Mouse (Mus musculus): ENCODE data around the gene Pex14. TPM values are rescaled to one million over a fixed set of nuclear protein-coding genes. Genes with fewer than 3 reads are reported as not detected.

The Pex14 gene
- polyA plus RNA-seq, 1 experiment from 2014 or later: 43.7 TPM

GRCm38 (mm10) chr4:148945476-148945881 is 154.2 kb downstream of the Pex14 start:
- no peak for ATAC-seq (ENCODE audit: insufficient read depth)
- DNase-seq: peak; percentile 50
- Histone ChIP-seq H3K36me3 (ENCODE audit: insufficient read depth) (no peaks in the 10 kb centered on the region), H3K27me3 (ENCODE audit: insufficient read depth, low read length) (peaks cover 4% of the 10 kb centered on the region; the same call in 1 of the 2 replicates), H3K4me3 (ENCODE audit: low read depth, low read length) (no peak overlapping the region), H3K4me2 (no peak overlapping the region), H3K9ac (no peak overlapping the region), H3K27ac (ENCODE audit: low read depth) (no peak overlapping the region), H3K9me3 (ENCODE audit: low read depth, low read length) (no peaks in the 10 kb centered on the region), H3K4me1 (ENCODE audit: insufficient read depth) (peaks cover 14% of the 10 kb centered on the region)
- TF ChIP-seq CTCF (IDR thresholded peaks at IDR 0.05; ENCODE audit: low read depth): no peak
- 54% methylated on average over 4 of the region's 4 CpGs for WGBS

GRCm38 (mm10) chr4:148943099-148943498 is 156.6 kb downstream of the Pex14 start:
- Histone ChIP-seq H3K27ac (ENCODE audit: low read depth) (no peak overlapping the region), H3K9ac (no peak overlapping the region), H3K4me2 (no peak overlapping the region), H3K4me1 (ENCODE audit: insufficient read depth) (peaks cover 14% of the 10 kb centered on the region), H3K4me3 (ENCODE audit: low read depth, low read length) (no peak overlapping the region), H3K27me3 (ENCODE audit: insufficient read depth, low read length) (no peaks in the 10 kb centered on the region), H3K9me3 (ENCODE audit: low read depth, low read length) (no peaks in the 10 kb centered on the region), H3K36me3 (ENCODE audit: insufficient read depth) (0 out of 2 replicates have a peak, but pooled peaks cover 5% of the 10 kb centered on the region)
- no peak for TF ChIP-seq CTCF (IDR thresholded peaks at IDR 0.05; ENCODE audit: low read depth)
- WGBS: 22% methylated on average over 5 of the region's 5 CpGs
- DNase-seq (no peak), ATAC-seq (ENCODE audit: insufficient read depth) (no peak)

- H3K4me3 ChIP-seq (ENCODE audit: low read depth, low read length): no peak overlapping the region
- TF ChIP-seq CTCF (IDR thresholded peaks at IDR 0.05; ENCODE audit: low read depth): no peak
- H3K9me3 ChIP-seq (ENCODE audit: low read depth, low read length): no peaks in the 10 kb centered on the region
- WGBS: 45% methylated on average over 11 of the region's 11 CpGs
- ATAC-seq (ENCODE audit: insufficient read depth) (no peak), DNase-seq (no peak)
- no peak overlapping the region; the same call in 1 of the 2 replicates for H3K9ac ChIP-seq
- peak overlapping the region; percentile 54 for H3K4me2 ChIP-seq
- 0 out of 2 replicates have a peak, but pooled peaks cover 5% of the 10 kb centered on the region for H3K36me3 ChIP-seq (ENCODE audit: insufficient read depth)
- H3K27me3 ChIP-seq (ENCODE audit: insufficient read depth, low read length): no peaks in the 10 kb centered on the region
- H3K4me1 ChIP-seq (ENCODE audit: insufficient read depth): peaks cover 14% of the 10 kb centered on the region
- H3K27ac ChIP-seq (ENCODE audit: low read depth): peak overlapping the region; percentile 42; the same call in 1 of the 2 replicates
Observed at GRCm38 (mm10) chr4:148941321-148941720, 158.4 kb downstream of the Pex14 start.

- no peak for TF ChIP-seq CTCF (IDR thresholded peaks at IDR 0.05; ENCODE audit: low read depth)
- Histone ChIP-seq H3K4me1 (ENCODE audit: insufficient read depth) (peaks cover 14% of the 10 kb centered on the region), H3K27ac (ENCODE audit: low read depth) (peak overlapping the region; percentile 42), H3K9me3 (ENCODE audit: low read depth, low read length) (no peaks in the 10 kb centered on the region), H3K36me3 (ENCODE audit: insufficient read depth) (0 out of 2 replicates have a peak, but pooled peaks cover 5% of the 10 kb centered on the region), H3K27me3 (ENCODE audit: insufficient read depth, low read length) (no peaks in the 10 kb centered on the region), H3K9ac (no peak overlapping the region; the same call in none of the 2 replicates), H3K4me2 (peak overlapping the region; percentile 54), H3K4me3 (ENCODE audit: low read depth, low read length) (no peak overlapping the region)
- WGBS: 10% methylated on average over 25 of the region's 25 CpGs
- ATAC-seq (ENCODE audit: insufficient read depth) (peak; percentile 91), DNase-seq (peak; percentile 82)
Observed at GRCm38 (mm10) chr4:148940674-148941211, 158.9 kb downstream of the Pex14 start.

- no peak for ATAC-seq (ENCODE audit: insufficient read depth)
- Histone ChIP-seq H3K27me3 (ENCODE audit: insufficient read depth, low read length) (no peaks in the 10 kb centered on the region), H3K9ac (no peak overlapping the region), H3K4me3 (ENCODE audit: low read depth, low read length) (no peak overlapping the region), H3K4me1 (ENCODE audit: insufficient read depth) (peaks cover 14% of the 10 kb centered on the region), H3K27ac (ENCODE audit: low read depth) (no peak overlapping the region), H3K9me3 (ENCODE audit: low read depth, low read length) (no peaks in the 10 kb centered on the region), H3K4me2 (no peak overlapping the region), H3K36me3 (ENCODE audit: insufficient read depth) (0 out of 2 replicates have a peak, but pooled peaks cover 6% of the 10 kb centered on the region)
- WGBS: 71% methylated on average over 26 of the region's 26 CpGs
- DNase-seq: no peak
- TF ChIP-seq CTCF (IDR thresholded peaks at IDR 0.05; ENCODE audit: low read depth): no peak
Observed at GRCm38 (mm10) chr4:148938546-148938945, 161.1 kb downstream of the Pex14 start.

- Histone ChIP-seq H3K27me3 (ENCODE audit: insufficient read depth, low read length) (no peaks in the 10 kb centered on the region), H3K36me3 (ENCODE audit: insufficient read depth) (0 out of 2 replicates have a peak, but pooled peaks cover 7% of the 10 kb centered on the region), H3K9me3 (ENCODE audit: low read depth, low read length) (no peaks in the 10 kb centered on the region), H3K4me3 (ENCODE audit: low read depth, low read length) (no peak overlapping the region), H3K27ac (ENCODE audit: low read depth) (no peak overlapping the region), H3K9ac (no peak overlapping the region), H3K4me2 (no peak overlapping the region), H3K4me1 (ENCODE audit: insufficient read depth) (peaks cover 14% of the 10 kb centered on the region)
- 86% methylated on average over 12 of the region's 12 CpGs for WGBS
- TF ChIP-seq CTCF (IDR thresholded peaks at IDR 0.05; ENCODE audit: low read depth): no peak
- no peak for DNase-seq
- ATAC-seq (ENCODE audit: insufficient read depth): no peak
Observed at GRCm38 (mm10) chr4:148936727-148937126, 162.9 kb downstream of the Pex14 start.

- Histone ChIP-seq H3K4me2 (no peak overlapping the region), H3K4me3 (ENCODE audit: low read depth, low read length) (no peak overlapping the region), H3K36me3 (ENCODE audit: insufficient read depth) (0 out of 2 replicates have a peak, but pooled peaks cover 7% of the 10 kb centered on the region), H3K27me3 (ENCODE audit: insufficient read depth, low read length) (no peaks in the 10 kb centered on the region), H3K9me3 (ENCODE audit: low read depth, low read length) (no peaks in the 10 kb centered on the region), H3K27ac (ENCODE audit: low read depth) (0 out of 2 replicates have a peak overlapping the region, but pooled peaks have one; percentile 18), H3K9ac (no peak overlapping the region), H3K4me1 (ENCODE audit: insufficient read depth) (peaks cover 11% of the 10 kb centered on the region)
- DNase-seq (no peak), ATAC-seq (ENCODE audit: insufficient read depth) (no peak)
- no peak for TF ChIP-seq CTCF (IDR thresholded peaks at IDR 0.05; ENCODE audit: low read depth)
- WGBS: 86% methylated on average over 12 of the region's 12 CpGs
Observed at GRCm38 (mm10) chr4:148936111-148936510, 163.6 kb downstream of the Pex14 start.

All from lung, embryonic 14.5 days (tissue).